Mouse (Mus musculus) fibroblast of lung, adult 2 months (primary cell): Measurements from ENCODE around the gene Ribc2.

ENCODE experiments used
- DNase-seq: peaks from one replicate; pipeline ENCODE4 v3.0.0-alpha.2; 2011; ENCODE audit warnings: low read depth

Gene Ribc2

DNA sequence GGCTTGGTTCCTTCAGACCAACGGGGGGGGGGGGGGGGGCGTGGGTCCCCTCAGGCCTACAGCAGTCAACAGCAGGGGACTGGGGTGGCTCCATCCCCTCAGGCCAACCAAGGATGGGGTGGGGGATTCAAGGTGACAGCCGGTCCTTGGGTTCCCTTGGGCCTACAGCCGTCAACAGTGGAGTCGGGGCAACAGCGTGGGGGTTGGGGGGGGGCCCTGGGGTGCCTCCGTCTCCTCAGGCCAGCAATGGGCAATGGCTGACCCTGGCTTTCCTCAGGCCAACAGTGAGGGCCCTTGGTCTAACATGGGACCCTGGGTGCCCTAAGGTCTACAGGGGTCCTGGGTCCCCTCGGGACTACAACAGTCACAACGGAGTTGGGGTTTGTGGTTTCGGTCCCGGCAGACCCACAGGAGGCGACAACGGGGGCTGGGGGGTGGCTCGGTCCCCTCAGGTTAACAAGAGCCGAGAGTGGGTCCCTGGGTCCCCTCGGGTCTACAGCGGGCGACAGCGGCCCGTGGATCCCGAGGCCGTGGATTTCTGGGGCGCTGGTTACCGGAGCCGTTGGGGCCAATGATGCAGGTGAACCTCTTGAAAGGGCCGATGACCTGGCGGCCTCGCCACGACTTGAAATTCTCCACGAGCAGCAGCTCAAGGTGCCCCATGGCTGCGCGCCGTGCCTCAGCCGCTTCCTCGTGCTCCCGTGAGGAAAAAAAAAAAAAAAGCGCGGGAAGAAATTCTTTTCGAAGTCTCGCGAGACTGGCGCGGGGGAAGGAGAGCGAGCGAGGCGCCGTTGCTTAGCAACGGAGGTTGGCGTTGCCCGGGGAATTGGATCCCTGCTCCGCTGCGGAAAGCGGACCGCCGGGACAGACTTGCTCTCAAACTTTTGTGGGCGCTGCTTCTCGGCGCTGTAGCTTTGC is at the start of gene Ribc2, which contains the start of gene Smc1b:
TSS of gene Ribc2 (plus strand) at position 804 of the 918 bp plus-strand sequence.
TSS of gene Smc1b (minus strand) at position 690 of the 918 bp plus-strand sequence.
- peak; percentile 8 for DNase-seq

DNA sequence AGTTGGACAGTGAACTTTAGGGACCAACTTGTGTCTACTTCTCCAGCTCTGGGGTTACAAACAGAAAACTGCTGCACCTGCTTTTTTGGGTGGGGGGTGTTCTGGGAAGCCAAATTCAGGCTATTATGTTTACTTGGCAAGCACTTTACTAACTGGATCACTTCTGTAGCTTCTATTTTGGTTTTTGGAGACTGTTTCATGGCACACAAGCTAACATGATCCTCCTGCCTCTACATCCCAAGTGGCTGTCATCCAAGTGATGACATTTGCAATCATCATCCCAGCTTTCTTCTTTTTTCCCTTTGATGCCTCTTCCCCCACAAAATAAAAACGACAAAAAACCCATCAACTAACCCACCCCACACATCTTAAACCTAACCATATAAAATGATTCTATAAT is 46.2 kb upstream of the Ribc2 start:
- DNase-seq, result no peak

DNA sequence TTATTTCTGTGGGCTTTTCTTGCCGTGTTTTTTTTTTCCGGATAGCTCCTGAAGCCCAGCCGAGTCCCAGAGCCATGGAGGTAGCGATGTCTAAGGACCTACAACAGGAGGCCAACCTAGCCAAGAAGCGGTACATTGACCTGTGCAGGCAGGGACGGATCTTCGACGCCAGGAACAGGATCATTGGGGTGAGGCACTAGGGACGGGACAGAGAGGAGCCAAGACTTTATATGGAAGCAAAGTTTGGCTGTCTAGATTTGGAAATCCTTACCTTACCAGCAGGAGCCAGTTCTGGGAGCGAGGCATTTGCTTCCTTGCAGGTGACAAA is 279 bp downstream of the Ribc2 start:
- DNase-seq, result no peak

DNA sequence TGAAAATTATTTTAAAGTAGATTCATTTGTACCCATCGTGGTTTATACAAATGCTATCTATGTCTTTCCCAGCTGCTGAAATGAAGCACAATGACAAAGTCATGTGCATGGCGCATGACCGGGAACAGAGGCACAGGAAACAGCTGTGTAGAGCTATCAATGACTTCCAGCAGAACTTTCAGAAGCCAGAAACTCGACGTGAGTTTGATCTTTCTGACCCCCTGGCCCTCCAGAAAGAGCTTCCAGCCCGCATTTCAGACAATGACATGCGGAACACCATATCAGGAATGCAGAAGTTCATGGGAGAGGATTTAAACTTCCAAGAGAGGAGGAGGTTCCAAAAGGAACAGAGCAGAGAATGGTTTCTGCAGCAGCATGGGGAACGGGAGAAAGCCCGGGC is 3.3 kb downstream of the Ribc2 start:
- no peak for DNase-seq

DNA sequence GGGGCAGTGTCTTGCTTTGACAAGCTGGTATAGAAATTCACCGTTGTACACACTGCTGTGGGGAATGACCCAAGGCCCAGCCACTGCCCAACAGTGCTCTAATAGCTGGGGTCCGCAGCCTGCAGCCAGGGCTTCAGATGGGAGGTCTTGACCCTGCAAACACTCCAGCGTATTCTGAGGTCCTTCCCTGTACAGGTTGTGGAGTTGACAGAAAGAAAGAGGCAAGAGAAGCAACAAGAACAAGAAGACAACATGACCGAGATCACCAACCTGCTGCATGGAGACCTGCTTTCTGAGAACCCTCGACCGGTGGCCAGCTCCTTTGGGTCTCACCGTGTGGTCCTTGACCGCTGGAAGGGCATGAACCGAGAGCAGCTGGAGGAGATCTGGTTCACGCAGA is 9.4 kb downstream of the Ribc2 start:
- DNase-seq, result no peak

DNA sequence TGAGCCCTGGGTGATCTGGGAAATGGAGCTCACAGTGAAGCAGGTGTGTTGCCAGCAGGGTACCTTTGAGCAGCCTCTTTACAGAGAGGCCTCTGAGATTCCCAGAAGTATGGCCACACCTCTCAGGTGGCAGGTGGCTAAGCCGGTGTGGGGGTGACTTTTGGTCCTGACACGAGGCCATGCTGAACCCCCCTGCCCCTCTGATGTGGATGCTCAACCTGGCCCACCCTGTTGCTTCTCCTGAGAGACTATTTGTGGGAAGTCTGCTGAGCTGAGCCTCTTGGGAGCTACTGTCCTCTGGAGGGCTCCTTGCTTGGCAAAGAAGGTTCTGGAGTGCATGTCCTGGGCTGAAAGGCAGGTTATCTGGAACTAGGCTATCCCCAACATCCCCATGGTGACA is 10.6 kb downstream of the Ribc2 start:
- DNase-seq, result no peak

DNA sequence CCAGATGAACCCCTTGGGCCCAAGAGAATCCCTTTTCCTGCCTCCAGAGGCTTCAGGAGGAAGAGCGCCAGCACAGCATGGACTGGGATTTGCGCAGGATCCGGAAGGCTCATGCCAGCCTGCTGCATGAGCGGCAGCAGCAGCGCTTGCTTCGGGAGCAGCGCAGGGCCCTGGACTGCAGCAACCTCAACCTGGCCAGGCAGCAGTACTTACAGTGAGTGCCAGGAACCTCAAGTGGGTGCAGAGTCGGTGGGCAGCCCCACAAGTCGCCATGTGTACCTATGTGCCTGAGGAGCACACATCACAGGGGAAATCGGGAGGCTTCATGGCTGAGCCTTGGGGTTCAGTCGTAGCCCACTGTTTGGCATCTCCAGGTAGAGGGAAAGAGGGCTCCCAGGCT is 11.3 kb downstream of the Ribc2 start:
- DNase-seq, result no peak

DNA sequence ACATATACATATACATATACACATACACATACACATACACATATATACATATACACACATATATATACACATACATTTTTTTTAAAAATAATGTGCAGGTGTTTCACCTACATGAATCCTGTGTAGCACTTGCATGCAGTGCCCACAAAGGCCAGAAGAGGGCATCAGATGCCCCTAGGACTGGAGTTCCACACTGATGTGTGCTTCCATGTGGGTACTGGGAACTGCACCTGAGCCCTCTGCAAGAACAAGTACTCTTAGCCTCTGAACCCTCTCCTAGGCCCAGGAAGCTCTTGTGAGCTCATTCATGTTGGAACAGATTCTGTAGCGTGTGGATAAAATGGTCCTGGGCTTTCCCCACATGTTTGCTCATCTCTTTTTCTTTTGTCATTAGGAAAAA is 11.9 kb downstream of the Ribc2 start:
- no peak for DNase-seq

DNA sequence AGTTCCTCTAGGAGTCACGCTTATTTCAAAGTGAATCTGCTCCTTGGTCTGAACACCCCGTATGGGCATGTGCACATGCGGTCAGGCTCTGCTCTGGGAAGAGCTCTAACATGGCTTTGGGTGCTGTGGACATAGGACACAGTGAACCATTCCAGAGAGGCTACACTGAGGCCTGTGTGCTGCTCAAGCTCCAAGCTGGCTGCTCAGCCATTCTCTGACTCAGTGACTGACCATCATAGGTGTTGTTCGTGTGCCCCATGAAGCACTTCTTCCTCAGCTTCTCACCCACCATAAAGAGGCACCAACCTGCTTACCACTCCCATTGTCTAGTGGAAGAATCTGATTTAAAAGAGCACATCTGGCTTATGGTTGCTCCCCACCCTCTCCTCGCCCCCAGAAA is 12.4 kb downstream of the Ribc2 start:
- no peak for DNase-seq

DNA sequence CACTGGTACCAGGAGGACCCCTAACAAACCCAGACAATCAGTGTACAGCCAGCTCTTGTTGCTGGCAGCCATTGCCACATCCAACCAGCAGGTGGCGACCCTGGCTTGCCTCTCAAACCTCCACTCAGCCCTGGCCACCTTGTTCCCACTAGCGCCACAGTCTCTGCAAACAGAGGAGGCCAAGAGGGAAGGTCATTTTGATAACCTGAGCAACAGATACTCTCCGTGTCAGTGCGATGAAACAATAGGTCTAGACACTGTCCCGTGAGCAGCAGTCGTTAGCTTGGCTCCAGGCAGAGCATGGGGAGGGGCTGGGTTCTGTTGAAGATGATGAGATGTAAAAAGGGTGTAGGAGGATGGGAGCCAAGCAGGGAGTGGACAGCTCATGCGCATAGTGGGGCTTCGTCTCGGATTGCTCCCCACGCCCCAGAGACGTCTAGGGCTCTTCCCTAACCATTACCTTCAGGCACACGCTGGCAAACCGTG is 19.6 kb downstream of the Ribc2 start:
- DNase-seq, result peak; percentile 31

DNA sequence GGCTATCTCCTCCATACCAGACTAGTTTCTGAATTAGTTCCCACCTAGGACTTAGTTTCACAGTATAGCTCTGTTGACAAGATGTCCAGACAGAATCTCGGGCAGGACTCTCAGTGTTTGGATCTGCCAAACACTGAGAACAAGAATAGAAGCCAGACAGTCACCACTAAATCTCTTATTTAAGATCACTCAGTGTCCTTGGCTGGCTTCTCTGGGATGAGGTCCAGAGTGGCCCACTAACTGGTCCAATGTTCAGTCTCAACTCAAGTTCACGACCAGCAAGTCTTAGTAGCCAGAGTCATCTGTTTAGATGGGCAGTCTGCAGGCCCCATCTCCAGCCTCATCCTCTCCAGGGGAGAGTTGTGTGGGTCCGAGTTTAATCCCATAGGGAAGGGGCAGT is 20.7 kb downstream of the Ribc2 start:
- no peak for DNase-seq

DNA sequence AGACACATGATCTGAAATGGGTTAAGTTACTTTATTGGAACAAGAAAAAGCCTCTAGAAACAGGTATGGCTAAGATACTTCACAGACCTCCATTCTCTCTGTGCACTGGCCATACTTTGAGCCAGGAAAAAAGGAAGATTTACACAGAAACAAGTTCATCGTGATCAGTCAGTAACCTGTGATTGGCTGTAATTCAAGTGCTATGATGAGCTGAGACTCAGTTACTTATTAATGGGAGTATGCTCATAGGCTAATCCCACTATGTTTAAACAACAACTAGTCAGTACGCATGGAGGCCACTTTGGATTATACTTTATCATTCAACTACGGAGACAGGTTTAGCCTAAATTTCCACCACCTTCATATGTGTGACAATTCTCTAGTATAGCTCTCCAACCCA is 22.2 kb downstream of the Ribc2 start:
- DNase-seq, result no peak

DNA sequence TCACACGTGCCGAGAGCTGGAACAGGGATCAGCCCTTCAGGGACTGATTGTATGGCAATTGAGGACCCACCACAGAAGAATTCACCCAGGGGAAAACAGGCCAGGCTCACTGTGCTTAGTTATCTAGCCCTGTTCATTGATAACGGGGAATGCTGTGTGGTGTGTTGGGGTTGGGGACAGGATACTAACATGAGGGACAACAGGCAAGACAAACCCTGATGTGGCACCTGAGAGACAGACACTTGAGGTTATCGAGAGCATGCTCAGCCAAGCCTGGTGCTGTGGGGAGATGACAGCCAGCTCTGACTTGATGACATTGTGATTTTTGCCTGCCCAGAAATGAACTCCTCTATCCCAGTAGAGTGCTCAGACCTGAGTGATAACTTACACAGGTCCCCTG is 24.3 kb downstream of the Ribc2 start:
- no peak for DNase-seq

DNA sequence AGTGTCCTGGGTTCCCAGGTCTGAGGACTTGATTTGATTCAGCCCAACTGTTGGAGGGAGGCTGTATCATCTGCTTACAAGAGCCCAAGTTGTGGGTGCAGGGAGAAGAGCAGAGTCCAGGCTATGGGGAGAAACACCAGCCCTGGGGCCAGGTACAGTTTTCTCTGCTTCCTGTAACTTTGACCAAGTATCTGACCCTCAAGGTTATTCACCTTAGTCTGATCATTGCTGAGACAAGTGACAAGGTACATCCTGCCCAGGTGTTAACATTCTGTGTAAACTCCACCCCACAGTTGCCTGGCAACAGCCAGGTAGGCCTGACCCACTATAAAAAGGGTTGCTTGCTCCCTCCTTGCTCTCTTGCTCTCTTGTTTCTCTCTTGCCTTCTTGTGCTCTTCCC is 29.5 kb downstream of the Ribc2 start:
- no peak for DNase-seq

DNA sequence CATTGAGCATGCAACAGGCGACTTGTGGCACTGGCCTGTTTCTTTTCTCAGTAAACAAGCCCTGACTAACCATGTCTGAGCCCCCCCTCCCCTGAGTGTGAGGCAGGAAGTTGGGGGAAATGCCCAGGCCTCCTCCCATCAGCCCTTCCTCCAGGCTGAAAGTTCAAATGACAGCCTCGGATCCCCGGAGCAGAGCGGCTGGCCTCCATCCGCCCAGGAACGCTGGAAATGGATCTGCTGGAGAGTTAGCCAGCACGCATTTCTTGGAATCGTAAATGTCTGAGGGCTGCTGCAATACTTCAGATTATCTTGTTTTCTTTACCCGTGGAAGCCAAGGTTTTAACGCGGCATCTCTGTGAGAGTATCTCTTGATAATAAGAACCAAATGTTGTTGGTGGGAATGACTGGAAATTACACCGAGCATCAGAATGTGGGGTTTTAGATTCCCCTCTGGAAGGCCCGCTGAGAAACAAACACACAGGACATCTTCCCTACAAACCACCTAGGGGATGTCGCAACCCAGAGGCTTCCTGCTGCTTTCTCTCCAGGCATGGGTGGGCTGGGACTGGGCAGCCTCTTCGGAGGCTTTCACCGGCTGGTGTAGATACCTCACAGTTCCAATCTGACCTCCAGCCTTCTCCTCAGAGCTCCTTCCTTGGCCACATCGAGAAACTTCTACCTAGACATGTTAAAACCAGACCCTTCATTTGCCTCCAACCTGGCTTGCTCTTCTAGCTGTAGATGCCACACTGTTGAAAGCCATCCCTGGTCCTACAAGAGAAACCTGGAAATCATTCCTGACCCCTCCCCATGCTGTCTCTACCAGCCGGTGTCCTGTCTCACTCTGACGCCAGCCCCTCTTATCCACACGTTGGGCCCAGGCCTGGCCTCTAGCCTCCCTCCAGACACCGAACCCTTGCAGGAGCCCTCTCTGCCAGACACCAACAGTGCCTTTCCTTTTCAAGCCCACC is 31.1 kb downstream of the Ribc2 start:
- DNase-seq, result peak; percentile 58

DNA sequence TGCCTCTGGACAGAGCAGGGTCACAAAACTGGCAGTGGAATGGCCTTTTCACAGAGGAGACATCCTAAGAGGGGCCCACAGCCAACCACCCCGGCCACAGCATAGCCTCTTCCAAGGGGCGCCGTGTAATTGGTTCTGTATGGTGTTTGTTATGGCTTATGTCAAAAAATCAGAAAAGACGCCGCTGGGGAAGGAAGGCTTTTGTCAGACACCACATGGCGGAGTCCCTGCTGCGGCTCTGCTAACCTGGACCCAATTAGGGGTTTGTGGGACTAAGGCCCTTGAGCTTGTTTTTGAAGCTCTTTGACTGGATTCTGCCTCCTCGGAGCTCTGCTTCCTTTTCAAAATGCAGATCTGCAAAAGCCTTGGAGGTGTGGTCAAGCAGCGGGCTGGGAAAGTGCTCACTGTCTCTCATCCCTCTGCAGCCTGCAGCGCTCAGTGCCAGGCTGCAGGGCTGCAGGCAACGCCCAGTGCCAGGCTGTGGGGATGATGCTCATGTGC is 34.6 kb downstream of the Ribc2 start:
- peak; percentile 31 for DNase-seq

DNA sequence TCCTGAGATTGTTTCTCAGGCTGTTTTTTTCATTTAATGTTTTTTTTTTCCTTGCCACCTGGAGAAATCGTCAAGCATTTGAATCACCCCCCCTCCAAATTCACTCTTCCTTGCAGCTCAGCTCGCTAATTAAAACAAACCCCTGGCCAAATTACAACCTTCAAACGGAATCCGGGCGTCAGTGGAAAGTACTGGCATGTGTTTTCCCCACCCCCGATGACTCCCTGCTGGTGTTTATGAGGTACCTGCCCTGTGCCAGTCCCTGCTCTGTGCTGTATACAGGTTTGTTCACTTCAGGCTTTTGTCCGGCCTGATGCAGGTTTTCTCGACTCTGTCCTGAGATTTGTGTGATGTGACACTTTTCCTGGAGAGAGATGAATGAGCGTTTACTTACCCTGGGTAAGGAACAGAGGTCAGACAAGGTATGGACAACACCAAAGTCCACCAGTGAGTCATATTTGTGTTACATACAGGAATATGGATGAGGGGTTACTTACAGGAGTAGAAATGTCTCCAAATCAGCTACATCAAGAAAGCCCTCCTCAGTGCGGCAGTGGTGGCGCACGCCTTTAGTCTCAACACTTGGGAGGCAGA is 35.3 kb downstream of the Ribc2 start:
- DNase-seq, result no peak

DNA sequence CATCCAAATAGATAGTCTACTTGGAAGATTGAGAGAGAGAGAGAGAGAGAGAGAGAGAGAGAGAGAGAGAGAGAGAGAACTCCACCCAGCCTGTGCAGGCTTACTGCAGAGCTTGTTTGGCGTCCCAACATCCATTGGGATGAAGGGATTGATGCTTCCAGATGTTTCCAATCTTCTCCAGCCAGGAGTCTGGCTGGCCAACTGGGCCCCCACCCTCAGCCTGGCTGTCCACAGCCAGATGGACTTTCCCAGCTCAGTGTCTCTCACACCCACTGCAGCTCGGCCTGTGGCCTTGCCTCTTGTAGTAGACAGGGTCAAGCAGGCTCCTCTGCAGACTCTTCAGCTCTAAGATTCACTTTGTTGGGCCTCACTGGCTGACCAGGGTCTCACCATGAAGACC is 40.2 kb downstream of the Ribc2 start:
- DNase-seq, result no peak

DNA sequence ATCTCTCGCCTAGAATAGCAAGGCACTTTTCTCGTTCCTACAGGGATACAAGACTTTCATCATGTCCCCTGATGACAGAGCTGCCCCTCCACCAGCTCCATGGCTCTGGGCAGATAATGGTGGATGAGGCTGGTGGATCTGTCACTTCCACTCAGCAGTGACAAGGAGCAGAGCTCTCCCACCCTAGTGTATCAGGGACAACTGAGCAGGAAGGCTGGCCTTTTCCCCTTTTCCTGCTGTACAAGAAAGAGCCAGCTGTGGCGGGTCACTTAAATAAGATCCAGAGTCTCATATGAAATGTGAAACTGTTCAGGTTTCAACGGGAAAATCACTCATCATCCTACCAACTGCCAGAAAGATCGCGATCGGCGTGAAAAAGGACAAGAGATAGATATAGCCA is 41.5 kb downstream of the Ribc2 start:
- DNase-seq, result no peak

DNA sequence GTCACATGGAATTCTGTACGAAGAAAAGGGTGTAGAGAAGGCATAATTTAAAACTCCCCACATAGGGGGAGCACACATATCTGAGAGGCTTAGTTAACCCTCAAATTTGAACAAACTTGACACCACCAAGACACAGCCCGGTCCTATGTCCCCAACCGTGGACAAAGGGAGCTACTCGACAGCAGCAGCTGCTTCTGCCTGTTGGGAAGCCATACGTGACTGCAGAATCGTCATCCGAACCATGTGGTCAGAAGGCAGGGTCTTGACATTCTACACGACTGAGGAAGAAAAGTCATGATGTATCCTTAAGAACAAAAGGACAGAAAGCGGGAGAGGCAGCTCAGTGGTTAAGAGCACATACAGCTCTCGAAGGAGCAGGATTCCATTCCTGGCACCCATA is 42.2 kb downstream of the Ribc2 start:
- no peak for DNase-seq

DNA sequence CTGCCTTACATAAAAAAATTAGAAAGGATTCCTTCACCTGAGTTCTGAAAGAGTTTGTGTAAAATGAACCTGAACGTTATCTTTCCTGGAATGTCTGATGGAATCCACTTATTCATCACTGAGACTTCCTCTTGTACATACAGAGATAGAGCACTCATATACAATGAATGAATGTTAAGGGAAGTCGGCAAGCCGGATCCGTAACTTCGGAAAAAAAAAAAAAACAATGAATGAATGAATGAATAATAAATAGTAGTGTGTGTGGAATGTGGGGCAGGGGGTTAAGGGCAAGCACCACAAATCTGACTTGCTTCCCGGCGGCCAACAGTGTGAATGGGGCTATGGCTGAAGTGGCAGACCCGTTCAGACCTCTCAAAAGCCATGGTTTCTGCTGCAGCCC is 45.7 kb downstream of the Ribc2 start:
- no peak for DNase-seq

DNA sequence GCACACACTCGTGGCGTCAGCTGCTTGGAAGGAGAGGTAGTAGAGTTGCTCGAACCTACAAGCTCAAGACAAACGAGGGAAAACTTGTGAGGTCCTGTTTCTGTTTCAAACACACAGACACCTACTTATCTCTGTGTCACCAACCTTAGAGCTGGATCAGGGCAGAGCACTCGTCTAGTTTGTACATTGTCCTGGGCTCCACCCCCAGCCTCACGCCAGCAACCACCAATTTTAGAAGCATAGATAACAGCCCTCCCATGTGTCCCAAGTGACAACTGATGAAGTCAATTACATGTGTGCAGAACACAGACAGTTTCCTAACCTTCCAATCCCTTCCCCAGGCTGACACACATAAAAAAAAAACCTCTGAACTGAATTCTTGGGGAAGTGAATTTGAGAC is 46.3 kb downstream of the Ribc2 start:
- DNase-seq, result no peak
